Mouse (Mus musculus) layer of hippocampus, postnatal 10 days (tissue): ENCODE results near the gene Csf2. TPM values are rescaled to one million over a fixed set of nuclear protein-coding genes. Genes with fewer than 3 reads are reported as not detected.
"Not testable (repeated sequence)": the region's sequence is repeated elsewhere in the genome, so short reads cannot be mapped to it uniquely, and the experiment has no call there.

Experiments
- DNase-seq, 2 experiments: peaks; one replicate each; pipeline ENCODE4 v3.0.0; 2021; ENCODE audit warnings: low spot score in 2 of 2
- long read RNA-seq: library from polyadenylated mRNA; stranded (forward); transcript quantifications from one replicate; pipeline ENCODE4 v2.0.0, GENCODE M21; 2023
- total RNA-seq, 2 experiments: library from RNA; stranded (reverse); gene quantifications; 2 replicates each; pipeline ENCODE4 v1.2.3; 2021

Gene Csf2
- not detected for total RNA-seq
- long read RNA-seq: 0 reads

GRCm38 (mm10) chr11:54248940-54249717, at the start of gene Csf2:
TSS of gene Csf2 (minus strand) at chr11:54249667.
- no peak for DNase-seq

- DNase-seq: no peak
Measured at GRCm38 (mm10) chr11:54298777-54299176, 49.3 kb upstream of the Csf2 start.

DNA sequence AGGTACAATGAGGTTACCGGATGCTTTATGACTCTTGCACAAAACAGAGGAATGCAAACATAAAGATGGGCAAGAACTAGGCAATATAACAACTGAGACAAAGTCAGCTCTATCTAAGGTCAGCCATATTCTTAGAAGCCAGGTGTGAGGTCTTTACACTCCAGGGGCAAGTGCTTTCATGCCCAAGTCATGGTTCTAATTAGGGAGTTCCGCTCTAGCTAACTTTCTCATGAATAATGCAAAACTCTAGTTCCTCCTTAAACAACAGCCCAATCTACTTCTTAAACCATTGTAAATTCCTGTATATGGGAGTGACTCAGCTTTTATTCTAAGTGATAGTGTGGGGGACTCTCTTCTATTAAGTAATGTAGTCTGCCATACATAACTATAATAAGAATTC, 48.0 kb upstream of the Csf2 start:
- not testable (repeated sequence) for DNase-seq

DNA sequence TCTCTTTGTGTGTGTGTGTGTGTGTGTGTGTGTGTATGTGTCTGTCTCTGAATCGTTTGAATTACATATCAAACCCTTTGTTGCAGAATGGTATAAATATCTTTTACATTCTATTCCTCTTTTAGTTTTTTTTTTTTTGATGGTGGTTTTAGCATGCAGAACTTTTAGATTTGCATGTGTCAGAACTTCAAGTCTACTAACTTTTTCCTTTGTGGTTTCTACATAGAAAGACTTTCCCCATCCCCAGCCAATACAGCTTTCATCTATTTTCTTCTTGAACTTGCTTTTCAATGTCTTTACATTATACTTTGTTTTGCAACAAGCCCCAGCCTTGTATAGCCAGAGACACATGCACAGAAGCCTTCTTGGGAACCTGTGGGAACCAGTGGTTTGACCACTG, 47.3 kb upstream of the Csf2 start:
- no peak for DNase-seq

DNA sequence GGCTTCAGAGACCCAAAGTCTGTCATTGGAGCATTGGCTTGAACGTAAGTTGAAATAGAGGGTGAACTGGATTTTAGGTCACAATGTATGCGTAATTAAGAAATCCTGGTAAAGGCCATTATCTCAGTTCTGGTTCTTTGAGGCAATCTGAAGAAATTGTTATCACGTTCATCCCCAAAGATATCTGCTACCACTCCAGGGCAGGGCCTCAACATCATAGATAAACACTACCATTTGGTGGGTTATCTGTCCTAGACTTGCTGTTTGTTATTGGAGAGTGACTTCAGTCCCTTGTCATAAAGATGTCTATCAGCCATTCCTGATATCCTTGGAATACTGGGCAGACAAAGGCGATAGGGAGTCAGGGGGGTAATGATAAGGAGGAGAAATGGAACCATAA, 46.5 kb upstream of the Csf2 start:
- DNase-seq: no peak

- DNase-seq: no peak
Measured at GRCm38 (mm10) chr11:54293980-54294807, 44.7 kb upstream of the Csf2 start.

DNA sequence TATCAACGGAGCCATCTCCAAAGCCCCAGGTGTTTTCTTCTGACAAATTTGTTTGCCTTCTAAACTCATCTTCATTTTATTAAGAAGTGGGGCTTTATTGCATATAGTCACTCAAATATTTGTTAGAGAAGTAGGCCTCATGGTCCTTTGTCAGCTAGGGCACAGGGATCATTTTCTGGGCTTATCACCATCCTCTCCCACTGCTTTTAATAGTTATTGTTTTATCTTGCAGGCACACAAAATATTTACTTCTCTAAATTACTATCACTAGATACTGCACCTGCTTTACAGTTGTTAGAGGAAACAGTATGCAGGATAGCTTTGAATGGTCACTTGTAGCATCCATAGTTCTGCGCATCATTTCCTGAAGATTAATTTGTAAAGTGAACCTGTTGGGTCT, 42.7 kb upstream of the Csf2 start:
- DNase-seq: no peak

GRCm38 (mm10) chr11:54287821-54288453, 38.5 kb upstream of the Csf2 start:
- no peak for DNase-seq

DNA sequence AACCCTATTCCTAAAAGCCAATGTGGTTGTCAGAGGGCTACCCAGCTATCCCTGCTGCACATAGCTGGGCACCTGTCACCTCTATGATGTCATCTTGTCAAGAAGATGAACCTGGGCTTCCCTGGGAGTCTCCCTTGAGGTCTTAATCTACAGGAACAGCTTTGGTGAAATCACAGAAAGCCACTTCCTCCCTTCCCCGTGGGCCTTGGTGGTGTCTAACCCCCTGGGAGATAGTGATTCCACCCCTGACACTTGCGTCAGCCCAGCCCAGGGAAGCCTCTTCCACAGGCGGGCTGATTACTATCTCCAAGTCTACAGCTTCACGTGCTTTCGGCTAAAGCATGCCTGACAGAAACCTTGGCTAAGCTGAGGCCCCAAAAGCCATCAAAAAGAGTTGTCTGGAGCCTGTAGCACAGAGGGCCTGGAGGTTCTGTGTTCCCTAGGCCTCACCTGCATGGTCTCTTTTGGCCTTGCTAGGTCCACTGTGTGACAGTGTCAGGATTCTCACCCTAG, 22.0 kb upstream of the Csf2 start:
- no peak for DNase-seq

GRCm38 (mm10) chr11:54269191-54269896, 19.9 kb upstream of the Csf2 start:
- no peak for DNase-seq

- no peak for DNase-seq
Measured at GRCm38 (mm10) chr11:54267177-54267576, 17.7 kb upstream of the Csf2 start, which contains the start of gene Il3. TSS of gene Il3 (minus strand) at chr11:54267277.

DNA sequence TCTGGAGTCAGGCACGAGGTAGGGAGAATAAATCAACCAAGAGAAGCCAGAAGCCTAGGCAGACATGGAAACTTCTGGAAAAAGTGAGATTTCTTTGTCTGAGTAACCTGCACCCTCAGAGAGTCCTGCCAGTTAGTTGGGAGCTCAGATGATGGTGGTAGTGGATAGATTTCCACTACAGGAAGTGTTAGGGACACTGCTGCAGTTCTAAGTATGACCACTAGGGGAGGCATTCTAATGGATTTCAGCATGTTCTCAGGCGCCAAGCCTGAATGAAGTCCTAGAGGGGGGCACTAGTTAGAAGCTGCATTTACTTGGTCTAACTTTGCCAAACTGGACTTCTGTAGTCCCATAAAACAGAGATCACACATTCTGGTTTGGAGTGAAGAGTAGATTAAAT, 15.1 kb upstream of the Csf2 start:
- peak; percentile 55 to 62 for DNase-seq

DNA sequence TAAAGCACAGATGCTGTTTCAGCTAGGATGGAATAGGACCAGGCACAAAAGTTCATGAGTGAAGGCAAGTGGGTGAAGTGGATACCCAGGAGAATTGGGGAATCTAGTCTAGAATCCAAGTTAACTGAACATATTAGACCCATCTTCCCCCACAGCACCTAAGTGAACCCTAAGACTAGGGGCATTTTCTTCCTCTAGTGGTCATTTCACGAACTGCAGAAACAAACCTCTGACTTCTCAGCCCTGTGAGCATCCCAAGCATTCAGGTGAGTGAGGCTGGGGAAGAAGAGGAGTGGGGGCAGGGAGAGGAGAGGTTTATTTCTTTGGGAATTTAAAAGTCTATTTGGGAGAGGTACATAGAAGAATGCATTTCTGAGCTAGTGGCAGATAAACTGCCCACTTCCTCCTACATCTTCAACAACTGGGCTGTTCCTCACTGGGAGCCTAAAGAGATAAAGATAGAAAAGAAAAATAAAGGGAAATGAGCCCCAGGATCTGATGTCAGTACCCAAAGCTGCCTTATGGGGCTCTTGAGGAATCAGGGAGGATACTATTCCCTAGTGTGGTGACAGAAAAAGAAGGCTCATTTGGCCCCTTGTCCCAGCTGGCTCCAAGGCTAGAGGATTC, 14.1 kb upstream of the Csf2 start:
- no peak for DNase-seq

- DNase-seq: peak; percentile 67 to 73
Measured at GRCm38 (mm10) chr11:54256624-54257376, 7.3 kb upstream of the Csf2 start.

- peak in 1 of 2 experiments; percentile 17 for DNase-seq
Measured at GRCm38 (mm10) chr11:54254114-54254513, 4.6 kb upstream of the Csf2 start.

- no peak for DNase-seq
Measured at GRCm38 (mm10) chr11:54250575-54250974, 1.1 kb upstream of the Csf2 start.

DNA sequence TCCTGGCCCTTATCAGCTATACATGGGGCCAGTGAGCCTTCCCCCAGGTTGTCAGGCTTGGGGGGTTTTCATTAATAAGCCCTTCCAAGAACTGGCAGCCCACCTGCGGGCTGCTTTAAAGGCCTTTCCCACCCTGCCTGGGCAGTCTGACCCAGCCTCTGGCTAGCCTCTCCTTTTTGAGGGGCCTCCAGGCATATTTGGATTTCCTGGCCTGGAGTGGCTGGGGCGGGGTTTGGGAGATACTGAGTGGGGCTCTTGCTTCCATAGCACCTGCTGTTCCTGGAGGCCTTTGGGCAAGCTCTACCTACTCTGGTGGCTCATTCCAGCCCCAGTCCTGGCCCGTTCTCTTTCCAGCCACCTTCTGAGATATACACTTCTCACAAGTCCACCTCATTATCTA, 281 bp upstream of the Csf2 start:
- DNase-seq: no peak

- DNase-seq: no peak
Measured at GRCm38 (mm10) chr11:54247251-54247950, 2.1 kb downstream of the Csf2 start.

- no peak for DNase-seq
Measured at GRCm38 (mm10) chr11:54244465-54244864, 5.0 kb downstream of the Csf2 start.
